Comparison of ENCODE assay signal across 8 mouse cellular contexts in genomic region chr15:59154407-59155288, GRCm38 (mm10).
A peak's percentile ranks its signal among the peaks of the same experiment; 100 is the strongest.
DNase-seq lines count a peak whose midpoint lies in the region; ATAC-seq lines count a peak whose summit lies in the region.

No protein-coding gene starts in this region.

- H3K4me1 ChIP-seq in forebrain, embryonic 12.5 days, result peaks cover 23% of the 10 kb centered on the region
- H3K4me1 ChIP-seq in midbrain, embryonic 11.5 days (ENCODE audit: control insufficient read depth, insufficient read depth, low read length), result peaks cover 16% of the 10 kb centered on the region

- ATAC-seq in forebrain, embryonic 12.5 days (ENCODE audit: low FRiP score), result peak; percentile 73
- ATAC-seq in midbrain, embryonic 11.5 days (ENCODE audit: low FRiP score), result peak; percentile 85

- H3K27ac ChIP-seq in forebrain, embryonic 12.5 days, result peak overlapping the region; percentile 78
- H3K27ac ChIP-seq in midbrain, embryonic 11.5 days (ENCODE audit: low read depth, low read length), result peak overlapping the region; percentile 3

- H3K36me3 ChIP-seq in forebrain, embryonic 12.5 days (replicated peaks), result no peaks in the 10 kb centered on the region
- H3K36me3 ChIP-seq in midbrain, embryonic 11.5 days (ENCODE audit: control insufficient read depth, insufficient read depth, low read length), result no peaks in the 10 kb centered on the region

- H3K27me3 ChIP-seq in forebrain, embryonic 12.5 days, result 0 out of 2 replicates have a peak, but pooled peaks cover 2% of the 10 kb centered on the region
- H3K27me3 ChIP-seq in midbrain, embryonic 11.5 days (ENCODE audit: control insufficient read depth, insufficient read depth, low read length), result no peaks in the 10 kb centered on the region

- no peak overlapping the region for H3K4me3 ChIP-seq in forebrain, embryonic 12.5 days (replicated peaks)
- H3K4me3 ChIP-seq in midbrain, embryonic 11.5 days (ENCODE audit: low read depth, low read length), result no peak overlapping the region

- H3K9me3 ChIP-seq in forebrain, embryonic 12.5 days, result no peaks in the 10 kb centered on the region
- no peaks in the 10 kb centered on the region for H3K9me3 ChIP-seq in midbrain, embryonic 11.5 days (ENCODE audit: control insufficient read depth, low read length)

- 6% methylated on average over 6 of the region's 6 CpGs for WGBS in forebrain, embryonic 12.5 days
- WGBS in midbrain, embryonic 11.5 days, result 8% methylated on average over 6 of the region's 6 CpGs

- peak overlapping the region; percentile 27 for H3K9ac ChIP-seq in forebrain, embryonic 12.5 days
- peak overlapping the region; percentile 34; the same call in 1 of the 2 replicates for H3K9ac ChIP-seq in midbrain, embryonic 11.5 days (ENCODE audit: low read length)

- peak; percentile 20 for DNase-seq in embryo, embryonic 9.5 days (ENCODE audit: extremely low spot score)
- no peak for DNase-seq in embryo, embryonic 11 days
- peak; percentile 62 for DNase-seq in ZHBTc4 (ENCODE audit: low read depth, low spot score)
- DNase-seq in midbrain, embryonic 11.5 days (ENCODE audit: low spot score, missing footprints), result peak; percentile 94
- no peak for DNase-seq in gastrocnemius, adult 18-20 months (ENCODE audit: low spot score)
- no peak for DNase-seq in urinary bladder, adult 18-20 months (ENCODE audit: low spot score in 2 of 2)
- no peak for DNase-seq in testis, postnatal 14 days (ENCODE audit: low spot score)

- peak overlapping the region; percentile 15; the same call in 1 of the 2 replicates for H3K4me2 ChIP-seq in forebrain, embryonic 12.5 days
- H3K4me2 ChIP-seq in midbrain, embryonic 11.5 days, result no peak overlapping the region

Comparison
In these comparisons a context has a peak if more than half of its experiments do, and no peak if none do; other contexts are left out.
1. DNase-seq: peak in embryo, embryonic 9.5 days (single experiment), ZHBTc4 (single experiment) and midbrain, embryonic 11.5 days (single experiment); none in embryo, embryonic 11 days (single experiment), gastrocnemius, adult 18-20 months (single experiment), urinary bladder, adult 18-20 months (0 of 2) and testis, postnatal 14 days (single experiment).